In genomic region chrX:77650246-77650645, GRCm38 (mm10) we compare ENCODE assay signal across 17 mouse cellular contexts.
DNase-seq lines count a peak whose midpoint lies in the region; TF ChIP-seq lines count a peak whose summit lies in the region.
"Had no signal": no experiment of that assay in that cellular context is flagged by ENCODE, and none has a peak within 500 bp of the region (broad histone marks: within the 10 kb centered on the region; RNA-seq: fewer than 3 reads in every experiment).

No protein-coding gene starts in this region.

- H3K27ac ChIP-seq in kidney, adult 2 months (ENCODE audit: insufficient read depth, low read depth, low read length), result no peak overlapping the region
- H3K27ac ChIP-seq: hindbrain, embryonic 10.5 days; layer of hippocampus, adult 2 months; limb, embryonic 12.5 days; stomach, postnatal 0 days had no signal

- TF ChIP-seq CTCF in kidney, adult 2 months (conservative IDR thresholded peaks at IDR 0.05; ENCODE audit: insufficient read depth, insufficient read length, low read depth, low read length), result no peak

- no peak overlapping the region for H3K4me3 ChIP-seq in kidney, adult 2 months (ENCODE audit: insufficient read depth, low read depth, low read length)
- H3K4me3 ChIP-seq: hindbrain, embryonic 10.5 days; layer of hippocampus, adult 2 months; limb, embryonic 12.5 days had no signal

- DNase-seq in left cerebral cortex, postnatal 4 days, result peak; percentile 5
- no peak for DNase-seq in left cerebral cortex, adult 9 months (ENCODE audit: low spot score in 2 of 2)
- peak; percentile 75 for DNase-seq in kidney, adult 2 months
- peak; percentile 12 for DNase-seq in kidney, postnatal 10 days
- no peak for DNase-seq in ovary, postnatal 36 days (ENCODE audit: low spot score)
- DNase-seq in gastrocnemius, postnatal 10 days, result no peak
- DNase-seq in heart, postnatal 10 days, result no peak
- DNase-seq: adrenal gland, adult 8-10 months; B cell, adult 2 months; cerebellum, adult 8-10 months; liver, postnatal 0 days; lung, postnatal 10 days; right cerebral cortex, postnatal 14 days had no signal

- no peaks in the 10 kb centered on the region; the same call in 1 of the 2 replicates for H3K36me3 ChIP-seq in kidney, adult 2 months (ENCODE audit: control insufficient read depth, insufficient read depth, low read length)

- intact Hi-C loops in left cerebral cortex, postnatal 4 days (cut with DNase I), result no loop called here
- intact Hi-C loops in heart, postnatal 10 days (cut with DNase I), result no loop called here

- 54% methylated on average over 2 of the region's 2 CpGs for WGBS in kidney, adult 2 months

- no peaks in the 10 kb centered on the region; the same call in 1 of the 2 replicates for H3K4me1 ChIP-seq in kidney, adult 2 months (ENCODE audit: control insufficient read depth, insufficient read depth, low read length)
- H3K4me1 ChIP-seq: hindbrain, embryonic 10.5 days; limb, embryonic 12.5 days had no signal

- TF ChIP-seq POLR2A in kidney, adult 2 months (IDR thresholded peaks at IDR 0.05; ENCODE audit: low read depth, low read length), result no peak

- H3K27me3 ChIP-seq in kidney, adult 2 months (replicated peaks; ENCODE audit: control insufficient read depth, insufficient read depth, low read length), result no peaks in the 10 kb centered on the region
- H3K27me3 ChIP-seq: limb, embryonic 12.5 days had no signal

Comparison
In these comparisons a context has a peak if more than half of its experiments do, and no peak if none do; other contexts are left out.
1. DNase-seq: peak in left cerebral cortex, postnatal 4 days (single experiment), kidney, adult 2 months (single experiment) and kidney, postnatal 10 days (single experiment); none in left cerebral cortex, adult 9 months (0 of 2), ovary, postnatal 36 days (single experiment), gastrocnemius, postnatal 10 days (single experiment) and heart, postnatal 10 days (0 of 2).